Mouse (Mus musculus): ENCODE measurements around the gene Micall2. TPM values are rescaled to one million over a fixed set of nuclear protein-coding genes. Genes with fewer than 3 reads are reported as not detected.

Gene Micall2
- polyA plus RNA-seq, 1 experiment: 20.4 TPM

GRCm38 (mm10) chr5:139694989-139695571 is 41.1 kb downstream of the Micall2 start:
- no peak for TF ChIP-seq GATA1 (IDR thresholded peaks at IDR 0.05; ENCODE audit: low read length)

- TF ChIP-seq GATA1 (IDR thresholded peaks at IDR 0.05; ENCODE audit: low read length): no peak
Observed at GRCm38 (mm10) chr5:139694292-139694988, 41.7 kb downstream of the Micall2 start.

GRCm38 (mm10) chr5:139690791-139691190 is 45.3 kb downstream of the Micall2 start:
- TF ChIP-seq GATA1 (IDR thresholded peaks at IDR 0.05; ENCODE audit: low read length): no peak

DNA sequence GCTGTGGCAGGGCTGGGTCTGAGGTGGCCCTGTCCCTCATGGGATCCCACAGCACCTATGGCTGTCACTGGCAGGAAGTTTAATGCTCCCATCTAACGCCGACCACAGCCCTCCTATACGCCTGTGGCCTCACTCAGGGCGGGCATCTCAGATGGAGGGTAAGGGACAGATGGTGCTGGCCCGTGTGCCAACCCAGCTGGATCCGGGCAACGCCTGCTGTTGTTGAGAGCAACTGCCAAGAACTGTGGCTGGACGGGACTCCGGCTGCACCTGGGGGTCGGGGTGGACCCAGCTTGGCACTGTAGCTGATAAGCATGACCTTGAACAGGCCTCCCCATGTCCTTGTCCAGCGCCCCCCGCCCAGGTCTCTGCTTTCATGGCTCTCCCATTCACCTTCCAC is 47.8 kb downstream of the Micall2 start:
- TF ChIP-seq GATA1 (IDR thresholded peaks at IDR 0.05; ENCODE audit: low read length): no peak

- TF ChIP-seq GATA1 (IDR thresholded peaks at IDR 0.05; ENCODE audit: low read length): no peak
Observed at GRCm38 (mm10) chr5:139687646-139688045, 48.5 kb downstream of the Micall2 start.

GRCm38 (mm10) chr5:139686530-139687249 is 49.4 kb downstream of the Micall2 start:
- no peak for TF ChIP-seq GATA1 (IDR thresholded peaks at IDR 0.05; ENCODE audit: low read length)

DNA sequence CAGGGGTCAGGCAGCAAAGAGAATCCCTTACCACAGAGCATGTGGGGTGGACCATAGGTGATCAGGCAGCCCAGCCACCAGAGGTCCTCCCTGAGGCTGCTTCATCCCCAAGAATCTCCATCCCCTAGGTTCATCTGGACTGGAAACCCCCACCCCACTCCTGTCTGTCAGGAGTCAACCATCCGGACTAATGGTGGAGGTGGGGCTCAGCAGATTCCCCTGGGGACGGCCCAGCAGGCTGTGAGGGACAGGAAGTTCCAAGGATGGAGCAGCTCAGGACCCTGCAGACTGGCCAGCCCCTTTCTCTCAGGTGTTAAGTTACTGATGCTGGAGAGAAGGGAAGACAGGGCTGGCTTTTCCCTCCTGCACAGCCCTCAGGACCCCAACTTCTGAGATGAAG is 52.9 kb downstream of the Micall2 start:
- no peak for TF ChIP-seq GATA1 (IDR thresholded peaks at IDR 0.05; ENCODE audit: low read length)

DNA sequence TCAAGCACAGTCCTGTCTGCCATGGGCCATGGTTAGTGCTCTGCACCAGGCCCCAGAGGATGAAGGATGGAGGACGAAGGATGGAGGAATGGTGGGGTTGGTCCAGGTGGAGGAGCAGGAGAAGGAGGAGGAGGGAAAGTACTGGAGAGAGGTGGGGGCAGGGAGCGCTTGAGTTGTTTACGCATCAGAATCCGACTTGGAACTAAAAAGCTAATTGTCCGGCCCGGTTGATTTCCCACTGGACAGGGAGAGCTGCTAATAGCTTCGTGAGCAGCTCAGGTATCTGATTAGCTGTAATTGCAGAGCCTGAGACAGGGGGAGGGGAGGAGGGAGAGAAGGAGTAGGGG is 53.5 kb downstream of the Micall2 start:
- TF ChIP-seq GATA1 (IDR thresholded peaks at IDR 0.05; ENCODE audit: low read length): no peak

- no peak for TF ChIP-seq GATA1 (IDR thresholded peaks at IDR 0.05; ENCODE audit: low read length)
Observed at GRCm38 (mm10) chr5:139681832-139682630, 54.1 kb downstream of the Micall2 start.

- no peak for TF ChIP-seq GATA1 (IDR thresholded peaks at IDR 0.05; ENCODE audit: low read length)
Observed at GRCm38 (mm10) chr5:139675707-139675967, 60.5 kb downstream of the Micall2 start.

GRCm38 (mm10) chr5:139674940-139675706 is 61.0 kb downstream of the Micall2 start:
- no peak for TF ChIP-seq GATA1 (IDR thresholded peaks at IDR 0.05; ENCODE audit: low read length)

- TF ChIP-seq GATA1 (IDR thresholded peaks at IDR 0.05; ENCODE audit: low read length): no peak
Observed at GRCm38 (mm10) chr5:139669380-139669779, 66.8 kb downstream of the Micall2 start.

DNA sequence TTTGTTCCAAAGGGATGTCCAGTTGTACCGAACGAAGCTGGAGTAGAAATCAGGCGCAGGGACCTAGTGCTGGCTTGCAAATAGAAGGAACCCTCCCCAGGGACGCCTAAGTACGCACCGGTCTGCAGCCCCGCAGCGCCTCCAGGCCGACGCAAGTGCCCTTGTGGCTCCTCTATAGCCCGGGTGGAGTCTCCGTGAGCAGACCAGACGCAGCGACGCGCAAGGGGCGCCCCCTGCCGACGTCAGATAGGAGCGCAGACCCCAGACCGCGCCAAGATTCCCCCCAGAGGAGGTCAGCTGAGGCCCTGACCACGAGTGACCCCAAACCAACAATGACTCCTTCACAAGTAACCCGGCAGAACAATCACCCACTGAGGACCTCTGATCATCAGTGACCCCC is 67.6 kb downstream of the Micall2 start:
- TF ChIP-seq GATA1 (IDR thresholded peaks at IDR 0.05; ENCODE audit: low read length): no peak

DNA sequence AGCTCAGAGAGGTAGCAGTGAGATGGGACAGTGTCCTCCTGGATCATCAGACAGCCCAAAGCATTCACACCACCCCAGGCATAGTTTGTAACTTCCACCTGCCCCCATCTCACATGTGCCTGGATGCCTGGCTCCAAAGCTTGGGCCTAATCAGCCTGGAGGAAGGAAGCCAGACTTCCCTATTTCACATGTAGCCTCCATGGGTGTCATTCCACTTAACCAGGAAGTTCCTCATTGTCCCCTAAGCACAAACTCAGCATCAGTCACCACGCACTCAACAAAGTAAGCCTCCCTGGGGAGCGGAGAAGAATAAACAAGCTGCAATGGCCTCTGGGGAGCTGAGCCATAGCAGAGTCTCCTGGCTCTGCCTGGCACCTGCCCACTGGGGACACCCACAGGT is 69.6 kb downstream of the Micall2 start:
- no peak for TF ChIP-seq GATA1 (IDR thresholded peaks at IDR 0.05; ENCODE audit: low read length)

DNA sequence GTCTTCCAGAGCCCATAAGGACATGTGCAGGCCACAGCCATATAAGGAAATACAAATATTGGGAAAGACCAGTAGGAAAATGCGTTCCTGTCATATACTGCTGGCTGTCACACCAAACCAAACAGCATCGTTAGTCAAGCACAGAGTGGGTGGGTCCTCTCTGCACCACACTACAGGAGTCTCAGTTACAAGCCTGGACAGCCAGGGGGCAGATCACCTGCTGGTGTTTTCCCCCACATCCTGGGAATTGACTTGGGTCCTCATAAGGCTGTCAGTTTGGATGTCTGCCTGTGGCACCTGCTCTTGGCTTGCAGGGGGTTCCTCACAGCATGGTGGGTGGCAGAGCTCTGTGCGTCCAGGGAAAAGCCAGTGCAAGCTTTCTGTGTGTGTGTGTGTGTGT is 70.8 kb downstream of the Micall2 start:
- no peak for TF ChIP-seq GATA1 (IDR thresholded peaks at IDR 0.05; ENCODE audit: low read length)
